Mouse (Mus musculus) liver, adult 2 months (tissue): ENCODE results near the gene Foxd3. TPM values are rescaled to one million over a fixed set of nuclear protein-coding genes. Genes with fewer than 3 reads are reported as not detected.

Source experiments
- DNase-seq: peaks from one replicate; pipeline ENCODE4 v3.0.0-alpha.2; 2011; ENCODE audit warnings: low read depth, low spot score; ENCODE audit errors: extremely low read depth
- H3K27ac ChIP-seq: fragments of 200-500 bp; replicated peaks from 2 replicates; pipeline ENCODE4 v1.5.1; 2012; ENCODE audit warnings: low read depth, mild to moderate bottlenecking, control low read depth, inconsistent platforms, low read length; ENCODE audit not compliant: insufficient read depth
- H3K27me3 ChIP-seq: fragments of 200-500 bp; 2 replicates; pipeline ENCODE4 v1.6.1; 2012; ENCODE audit warnings: mild to moderate bottlenecking, moderate library complexity, low read length, inconsistent platforms; ENCODE audit not compliant: control insufficient read depth, insufficient read depth
- H3K36me3 ChIP-seq: fragments of 200-500 bp; 2 replicates; pipeline ENCODE4 v1.6.1; 2012; ENCODE audit warnings: low read length, inconsistent platforms; ENCODE audit not compliant: control insufficient read depth, insufficient read depth
- H3K4me1 ChIP-seq: fragments of 200-500 bp; 2 replicates; pipeline ENCODE4 v1.6.1; 2011; ENCODE audit warnings: low read length; ENCODE audit not compliant: control insufficient read depth, insufficient read depth
- H3K4me3 ChIP-seq: fragments of 200-500 bp; 2 replicates; pipeline ENCODE4 v1.5.1; 2011; ENCODE audit warnings: low read depth, mild to moderate bottlenecking, control low read depth, low read length, moderate library complexity; ENCODE audit not compliant: insufficient read depth
- H3K79me2 ChIP-seq: fragments of 200-500 bp; 2 replicates; pipeline ENCODE4 v1.6.1; 2012; ENCODE audit warnings: inconsistent platforms, mild to moderate bottlenecking, low read length, moderate library complexity; ENCODE audit not compliant: control insufficient read depth, insufficient read depth
- H3K9ac ChIP-seq: fragments of 200-500 bp; 2 replicates; pipeline ENCODE4 v1.6.1; 2012; ENCODE audit warnings: low read depth, mild to moderate bottlenecking, control low read depth, inconsistent platforms, low read length
- CTCF ChIP-seq: fragments of 200-500 bp; IDR thresholded peaks from 2 replicates; pipeline ENCODE4 v1.5.1; 2011; ENCODE audit warnings: low read depth, low read length, control low read depth
- POLR2A ChIP-seq: fragments of 200-500 bp; IDR thresholded peaks from 2 replicates; pipeline ENCODE4 v1.6.1; 2011; ENCODE audit warnings: low read length, control low read depth; ENCODE audit not compliant: insufficient read depth; ENCODE audit errors: extremely low read depth
- WGBS: fragments of 180-500 bp; shearing (Covaris S2); methylation state at CpG from one replicate; pipeline ENCODE4 v1.1.7; 2018; 5-methylcytosine and 5-hydroxymethylcytosine counted together
- polyA plus RNA-seq: library from polyadenylated mRNA; depleted of rRNA; stranded (reverse); fragments of >200 nt; gene quantifications from 2 replicates; pipeline ENCODE4 v1.2.3, GENCODE M21; 2012; rRNA removed
- total RNA-seq: library from RNA; depleted of rRNA; stranded (reverse); fragments of >200 nt; gene quantifications from 2 replicates; pipeline ENCODE4 v1.2.3, GENCODE M21; 2014; rRNA removed

Gene Foxd3
- total and polyA plus RNA-seq, 2 experiments, result not detected

DNA sequence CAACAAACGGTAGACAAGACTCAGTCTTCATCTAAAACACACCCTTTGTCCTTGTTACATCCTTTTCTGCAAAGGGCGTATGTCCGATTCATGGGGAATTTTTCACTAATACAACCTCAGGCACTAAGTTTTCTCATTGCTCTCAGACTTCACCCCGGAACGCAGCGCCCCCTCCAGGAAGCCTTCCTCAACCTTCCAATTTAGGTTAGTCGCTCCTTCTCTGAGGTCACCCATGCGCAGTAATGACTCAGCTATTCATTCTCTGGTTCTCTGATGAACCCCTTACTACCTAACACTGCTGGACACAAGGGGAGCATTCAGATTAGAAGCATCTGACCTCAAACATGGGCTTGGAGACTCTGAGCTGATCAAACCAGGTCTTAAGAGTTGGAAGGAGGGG, 7.6 kb downstream of the Foxd3 start:
- H3K27me3 ChIP-seq, result peaks cover 12% of the 10 kb centered on the region; the same call in 1 of the 2 replicates
- 22% methylated on average over 8 of the region's 8 CpGs for WGBS
- no peak overlapping the region for H3K27ac ChIP-seq
- H3K36me3 ChIP-seq, result no peaks in the 10 kb centered on the region
- no peaks in the 10 kb centered on the region; the same call in 1 of the 2 replicates for H3K4me1 ChIP-seq
- no peak overlapping the region for H3K4me3 ChIP-seq
- no peak for DNase-seq
- no peak overlapping the region for H3K9ac ChIP-seq
- H3K79me2 ChIP-seq, result no peaks in the 10 kb centered on the region
- TF ChIP-seq POLR2A (no peak), CTCF (no peak)

DNA sequence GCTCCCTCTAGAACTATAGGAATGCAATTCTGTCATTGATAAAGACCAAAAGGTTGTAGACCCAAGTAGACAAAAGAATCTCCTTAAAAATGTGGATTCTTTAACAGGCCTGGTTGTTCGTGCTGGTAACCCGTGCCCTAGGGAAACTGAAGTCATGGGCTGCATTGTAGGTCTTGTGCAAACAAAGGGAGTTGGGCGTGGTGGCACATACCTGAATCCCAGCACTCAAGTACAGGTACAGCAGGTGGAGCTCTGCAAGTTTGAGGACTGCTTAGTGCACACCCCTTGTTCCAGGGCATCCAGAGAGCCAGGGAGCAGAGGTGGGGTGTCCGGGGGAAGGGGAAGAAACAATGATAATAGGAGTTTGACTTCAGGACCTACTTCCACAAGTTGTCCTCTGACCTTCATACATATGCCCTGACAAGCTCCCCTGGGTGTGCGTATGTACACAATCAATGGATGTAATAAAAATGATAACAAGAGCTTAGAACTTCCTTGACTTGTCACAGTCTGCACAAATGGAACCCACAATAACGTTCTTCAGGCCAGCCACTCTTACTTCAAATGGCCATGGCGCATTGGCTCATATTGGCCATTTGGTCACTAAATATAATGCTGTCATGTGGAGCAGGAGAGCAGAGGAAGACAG, 14.2 kb downstream of the Foxd3 start:
- no peak overlapping the region for H3K9ac ChIP-seq
- no peak overlapping the region for H3K4me3 ChIP-seq
- H3K27me3 ChIP-seq, result no peaks in the 10 kb centered on the region
- no peaks in the 10 kb centered on the region for H3K79me2 ChIP-seq
- TF ChIP-seq POLR2A (no peak), CTCF (no peak)
- no peaks in the 10 kb centered on the region for H3K36me3 ChIP-seq
- no peak for DNase-seq
- H3K27ac ChIP-seq, result no peak overlapping the region
- no peaks in the 10 kb centered on the region for H3K4me1 ChIP-seq
- 84% methylated on average over 7 of the region's 7 CpGs for WGBS

DNA sequence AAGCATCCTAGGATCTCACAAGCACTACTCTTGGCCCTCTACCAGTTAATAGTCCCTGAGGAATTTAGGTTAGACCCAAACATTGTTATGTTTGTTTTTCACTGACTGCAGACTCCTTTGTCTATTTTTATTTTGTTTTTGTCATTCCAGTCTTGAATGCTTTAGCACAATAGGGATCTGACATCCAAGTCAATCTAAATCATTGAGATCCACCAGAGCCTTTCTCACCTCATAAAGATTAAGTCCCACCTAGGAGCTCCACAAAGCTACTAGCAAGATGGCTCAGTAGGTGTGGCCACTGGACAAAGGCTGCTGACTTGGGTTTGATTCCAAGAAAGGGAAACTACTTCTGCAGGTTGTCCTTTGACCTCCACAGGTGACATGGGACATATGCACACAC, 19.1 kb downstream of the Foxd3 start:
- no peaks in the 10 kb centered on the region for H3K36me3 ChIP-seq
- H3K4me1 ChIP-seq, result no peaks in the 10 kb centered on the region
- H3K9ac ChIP-seq, result no peak overlapping the region
- TF ChIP-seq POLR2A, result no peak
- no peak for TF ChIP-seq CTCF
- H3K27me3 ChIP-seq, result no peaks in the 10 kb centered on the region; the same call in 1 of the 2 replicates
- no peak overlapping the region for H3K4me3 ChIP-seq
- no peak overlapping the region for H3K27ac ChIP-seq
- DNase-seq, result no peak
- no peaks in the 10 kb centered on the region for H3K79me2 ChIP-seq

DNA sequence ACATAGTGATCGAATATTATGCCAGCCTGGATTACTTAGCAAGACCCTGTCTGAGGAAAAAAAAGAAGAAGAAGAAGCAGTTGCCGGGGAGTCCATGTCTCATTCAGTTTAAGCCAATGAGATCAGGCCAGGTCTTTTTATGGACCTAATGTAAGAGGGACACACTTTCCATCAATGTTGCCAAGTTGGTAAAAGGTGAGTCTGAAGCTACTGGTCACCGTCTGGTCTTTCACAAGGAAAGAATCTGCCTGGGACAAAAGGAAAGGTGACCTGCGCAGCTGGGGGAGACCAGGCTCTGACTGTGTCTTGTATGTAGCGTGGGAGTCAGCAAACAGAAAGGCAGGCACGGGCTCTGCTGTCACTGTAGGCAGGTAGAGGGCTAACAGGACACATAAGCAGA, 27.8 kb downstream of the Foxd3 start:
- H3K27ac ChIP-seq, result no peak overlapping the region
- no peak overlapping the region for H3K4me3 ChIP-seq
- no peaks in the 10 kb centered on the region for H3K27me3 ChIP-seq
- no peaks in the 10 kb centered on the region for H3K36me3 ChIP-seq
- no peak for TF ChIP-seq POLR2A
- TF ChIP-seq CTCF, result no peak
- no peaks in the 10 kb centered on the region for H3K4me1 ChIP-seq
- WGBS, result 66% methylated on average over 6 of the region's 6 CpGs
- H3K9ac ChIP-seq, result no peak overlapping the region
- no peak for DNase-seq
- H3K79me2 ChIP-seq, result no peaks in the 10 kb centered on the region

DNA sequence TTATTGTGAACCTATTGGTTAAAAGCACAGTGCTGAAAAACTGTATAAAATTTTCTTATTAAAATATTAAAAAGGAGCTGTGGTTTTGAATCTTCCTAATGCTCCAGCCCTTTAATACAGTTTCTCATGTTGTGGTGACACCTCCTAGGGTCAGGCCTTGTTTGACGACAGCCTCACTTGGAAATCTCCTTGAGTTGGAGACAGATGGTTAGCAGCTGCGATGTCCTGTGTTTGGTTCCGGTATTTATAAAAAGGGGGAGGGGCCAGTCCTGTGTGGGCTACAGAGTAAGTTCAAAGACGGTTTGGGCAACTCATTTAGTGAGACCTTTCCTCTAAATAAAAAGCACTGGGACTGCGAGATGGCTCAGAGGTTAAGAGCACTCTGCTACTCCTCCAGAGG, 30.2 kb downstream of the Foxd3 start:
- Histone ChIP-seq H3K27me3 (0 out of 2 replicates have a peak, but pooled peaks cover 2% of the 10 kb centered on the region), H3K4me1 (no peaks in the 10 kb centered on the region), H3K79me2 (no peaks in the 10 kb centered on the region), H3K9ac (no peak overlapping the region), H3K4me3 (no peak overlapping the region), H3K36me3 (no peaks in the 10 kb centered on the region), H3K27ac (no peak overlapping the region)
- TF ChIP-seq POLR2A (no peak), CTCF (no peak)
- 71% methylated on average over 5 of the region's 5 CpGs for WGBS
- DNase-seq, result no peak

Other genes with a start within 250 kb of the Foxd3 start
- 10.5 and 15.5 TPM in 2 replicates for gene Alg6, start 59.4 kb downstream of the Foxd3 start, total RNA-seq
- 1.9 and 3.2 TPM in 2 replicates for gene Alg6, start 59.4 kb downstream of the Foxd3 start, polyA plus RNA-seq
- gene Efcab7, start 172.9 kb downstream of the Foxd3 start, total RNA-seq, result 2.0 and 4.4 TPM in 2 replicates
- 0.51 TPM in 1 of 2 replicates, not detected in the other for gene Efcab7, start 172.9 kb downstream of the Foxd3 start, polyA plus RNA-seq